Mouse (Mus musculus): ENCODE data around the gene Lrba.

The Lrba gene

GRCm38 (mm10) chr3:86551011-86551728 is 326.7 kb downstream of the Lrba start:
- TF ChIP-seq GATA4 (IDR thresholded peaks at IDR 0.05; ENCODE audit: insufficient replicate concordance, low read length): no peak

GRCm38 (mm10) chr3:86552170-86552569 is 327.7 kb downstream of the Lrba start:
- TF ChIP-seq GATA4 (IDR thresholded peaks at IDR 0.05; ENCODE audit: insufficient replicate concordance, low read length): no peak

- TF ChIP-seq GATA4 (IDR thresholded peaks at IDR 0.05; ENCODE audit: insufficient replicate concordance, low read length): no peak
Observed at GRCm38 (mm10) chr3:86558976-86559375, 334.5 kb downstream of the Lrba start.

- no peak for TF ChIP-seq GATA4 (IDR thresholded peaks at IDR 0.05; ENCODE audit: insufficient replicate concordance, low read length)
Observed at GRCm38 (mm10) chr3:86559635-86560034, 335.2 kb downstream of the Lrba start.

- no peak for TF ChIP-seq GATA4 (IDR thresholded peaks at IDR 0.05; ENCODE audit: insufficient replicate concordance, low read length)
Observed at GRCm38 (mm10) chr3:86560281-86561022, 336.0 kb downstream of the Lrba start.

GRCm38 (mm10) chr3:86561023-86561344 is 336.5 kb downstream of the Lrba start:
- TF ChIP-seq GATA4 (IDR thresholded peaks at IDR 0.05; ENCODE audit: insufficient replicate concordance, low read length): no peak

- no peak for TF ChIP-seq GATA4 (IDR thresholded peaks at IDR 0.05; ENCODE audit: insufficient replicate concordance, low read length)
Observed at GRCm38 (mm10) chr3:86561396-86561795, 336.9 kb downstream of the Lrba start.

- TF ChIP-seq GATA4 (IDR thresholded peaks at IDR 0.05; ENCODE audit: insufficient replicate concordance, low read length): no peak
Observed at GRCm38 (mm10) chr3:86567312-86567711, 342.8 kb downstream of the Lrba start.

- no peak for TF ChIP-seq GATA4 (IDR thresholded peaks at IDR 0.05; ENCODE audit: insufficient replicate concordance, low read length)
Observed at GRCm38 (mm10) chr3:86571518-86571917, 347.0 kb downstream of the Lrba start.

- no peak for TF ChIP-seq GATA4 (IDR thresholded peaks at IDR 0.05; ENCODE audit: insufficient replicate concordance, low read length)
Observed at GRCm38 (mm10) chr3:86572519-86573244, 348.2 kb downstream of the Lrba start.

- TF ChIP-seq GATA4 (IDR thresholded peaks at IDR 0.05; ENCODE audit: insufficient replicate concordance, low read length): no peak
Observed at GRCm38 (mm10) chr3:86575312-86575711, 350.8 kb downstream of the Lrba start.

- TF ChIP-seq GATA4 (IDR thresholded peaks at IDR 0.05; ENCODE audit: insufficient replicate concordance, low read length): no peak
Observed at GRCm38 (mm10) chr3:86602284-86602683, 377.8 kb downstream of the Lrba start.

- TF ChIP-seq GATA4 (IDR thresholded peaks at IDR 0.05; ENCODE audit: insufficient replicate concordance, low read length): no peak
Observed at GRCm38 (mm10) chr3:86605775-86606174, 381.3 kb downstream of the Lrba start.

GRCm38 (mm10) chr3:86627008-86627743 is 402.7 kb downstream of the Lrba start:
- no peak for TF ChIP-seq GATA4 (IDR thresholded peaks at IDR 0.05; ENCODE audit: insufficient replicate concordance, low read length)

GRCm38 (mm10) chr3:86629379-86629778 is 404.9 kb downstream of the Lrba start:
- TF ChIP-seq GATA4 (IDR thresholded peaks at IDR 0.05; ENCODE audit: insufficient replicate concordance, low read length): no peak
